Mouse (Mus musculus): ENCODE results near the gene Stk39. TPM values are rescaled to one million over a fixed set of nuclear protein-coding genes. Genes with fewer than 3 reads are reported as not detected.

Stk39 gene
- polyA plus RNA-seq, 1 experiment from 2014 or later = 16.9 TPM

DNA sequence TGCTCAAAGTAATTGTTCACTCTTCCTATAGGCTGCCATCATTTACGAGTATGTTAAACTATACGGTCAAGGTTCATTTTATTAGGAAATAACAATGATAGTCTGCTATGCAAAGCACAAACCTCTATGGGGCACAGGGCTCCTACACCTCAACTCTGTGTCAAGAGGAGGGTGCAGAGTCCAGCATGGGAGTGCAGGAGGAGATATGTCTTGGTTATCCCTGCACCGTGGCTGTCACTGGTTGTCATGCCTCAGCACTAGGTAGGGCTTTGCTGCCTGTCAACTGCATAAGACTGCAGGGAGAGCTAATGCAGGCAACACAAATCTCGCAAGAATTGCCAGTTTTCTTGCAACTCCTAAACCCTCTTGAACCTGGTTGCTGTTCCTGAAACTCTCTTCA lies 108.9 kb downstream of the Stk39 start:
- Histone ChIP-seq H3K27ac (no peak overlapping the region), H3K4me2 (no peak overlapping the region), H3K4me3 (no peak overlapping the region), H3K27me3 (no peaks in the 10 kb centered on the region), H3K4me1 (0 out of 2 replicates have a peak, but pooled peaks cover 5% of the 10 kb centered on the region), H3K9ac (no peak overlapping the region), H3K36me3 (peaks cover 5% of the 10 kb centered on the region; the same call in 1 of the 2 replicates), H3K9me3 (no peaks in the 10 kb centered on the region)
- no peak for ATAC-seq (ENCODE audit: insufficient number of reproducible peaks, insufficient read depth, low FRiP score, low TSS enrichment, low read depth)
- WGBS = 81% methylated on average over 4 of the region's 4 CpGs

- no peak overlapping the region for H3K9ac ChIP-seq
- no peak for ATAC-seq (ENCODE audit: insufficient number of reproducible peaks, insufficient read depth, low FRiP score, low TSS enrichment, low read depth)
- no peak overlapping the region for H3K4me2 ChIP-seq
- no peaks in the 10 kb centered on the region for H3K27me3 ChIP-seq
- no peak overlapping the region for H3K4me3 ChIP-seq
- H3K27ac ChIP-seq = no peak overlapping the region
- 46% methylated on average over 5 of the region's 5 CpGs for WGBS
- H3K4me1 ChIP-seq = 0 out of 2 replicates have a peak, but pooled peaks cover 5% of the 10 kb centered on the region
- H3K36me3 ChIP-seq = peaks cover 10% of the 10 kb centered on the region; the same call in 1 of the 2 replicates
- H3K9me3 ChIP-seq = no peaks in the 10 kb centered on the region
These were observed 110.4 kb downstream of the Stk39 start for GRCm38 (mm10) chr2:68361701-68362100.

GRCm38 (mm10) chr2:68350621-68351020 lies 121.4 kb downstream of the Stk39 start:
- Histone ChIP-seq H3K9me3 (no peaks in the 10 kb centered on the region), H3K27ac (no peak overlapping the region), H3K9ac (no peak overlapping the region), H3K4me3 (no peak overlapping the region), H3K4me2 (no peak overlapping the region), H3K4me1 (0 out of 2 replicates have a peak, but pooled peaks cover 2% of the 10 kb centered on the region), H3K36me3 (no peaks in the 10 kb centered on the region), H3K27me3 (no peaks in the 10 kb centered on the region; the same call in 1 of the 2 replicates)
- 9% methylated on average over 6 of the region's 6 CpGs for WGBS
- ATAC-seq (ENCODE audit: insufficient number of reproducible peaks, insufficient read depth, low FRiP score, low TSS enrichment, low read depth) = no peak

DNA sequence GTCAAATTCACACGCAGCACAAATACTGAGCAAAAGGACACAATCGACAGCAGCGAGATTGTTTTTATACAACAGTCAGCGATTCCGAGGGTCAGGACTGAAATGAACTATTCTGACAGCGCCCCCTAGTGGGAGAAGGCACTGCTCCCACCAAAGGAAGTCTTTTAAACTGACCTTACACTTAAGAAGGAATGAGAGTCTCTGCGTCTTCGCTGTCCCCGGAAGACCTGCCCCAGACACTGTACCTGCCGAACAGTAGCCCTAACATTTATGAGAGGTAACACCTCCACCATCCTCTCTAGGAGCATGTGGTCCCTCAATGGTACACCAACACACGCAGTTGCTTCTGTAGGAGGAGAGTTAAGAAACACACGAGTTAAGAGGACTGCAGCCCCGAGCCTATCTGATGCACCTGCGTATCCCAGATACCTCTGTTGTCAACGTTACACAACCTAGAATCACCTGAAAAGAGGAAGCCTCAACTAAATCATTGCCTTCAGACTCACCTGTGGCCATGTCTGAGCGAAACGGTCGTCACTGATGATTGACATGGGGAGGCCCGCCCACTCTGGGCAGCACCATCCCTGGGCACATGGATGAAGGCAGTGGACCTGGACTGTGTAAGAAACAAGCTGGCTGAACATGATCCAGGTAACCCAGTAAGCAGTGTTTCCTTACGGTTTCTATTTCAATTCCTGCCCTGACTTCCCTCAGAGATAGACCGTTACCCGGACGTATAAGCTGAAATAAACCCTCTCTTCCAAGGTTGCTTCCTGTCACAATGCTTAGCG lies 122.3 kb downstream of the Stk39 start:
- H3K27ac ChIP-seq = no peak overlapping the region
- WGBS = 52% methylated on average over 24 of the region's 24 CpGs
- no peaks in the 10 kb centered on the region for H3K9me3 ChIP-seq
- peak overlapping the region; percentile 40 for H3K4me2 ChIP-seq
- 0 out of 2 replicates have a peak, but pooled peaks cover 2% of the 10 kb centered on the region for H3K4me1 ChIP-seq
- ATAC-seq (ENCODE audit: insufficient number of reproducible peaks, insufficient read depth, low FRiP score, low TSS enrichment, low read depth) = peak; percentile 18; the same call in 1 of the 2 replicates
- no peaks in the 10 kb centered on the region; the same call in 1 of the 2 replicates for H3K27me3 ChIP-seq
- no peak overlapping the region for H3K9ac ChIP-seq
- no peak overlapping the region for H3K4me3 ChIP-seq
- no peaks in the 10 kb centered on the region for H3K36me3 ChIP-seq

GRCm38 (mm10) chr2:68348966-68349365 lies 123.1 kb downstream of the Stk39 start:
- no peaks in the 10 kb centered on the region; the same call in 1 of the 2 replicates for H3K27me3 ChIP-seq
- no peaks in the 10 kb centered on the region for H3K36me3 ChIP-seq
- no peak overlapping the region for H3K4me2 ChIP-seq
- no peak overlapping the region for H3K27ac ChIP-seq
- H3K4me3 ChIP-seq = no peak overlapping the region
- H3K9me3 ChIP-seq = no peaks in the 10 kb centered on the region
- no peak for ATAC-seq (ENCODE audit: insufficient number of reproducible peaks, insufficient read depth, low FRiP score, low TSS enrichment, low read depth)
- 0 out of 2 replicates have a peak, but pooled peaks cover 2% of the 10 kb centered on the region for H3K4me1 ChIP-seq
- 81% methylated on average over 12 of the region's 12 CpGs for WGBS
- no peak overlapping the region for H3K9ac ChIP-seq

- no peak overlapping the region for H3K4me2 ChIP-seq
- H3K4me3 ChIP-seq = no peak overlapping the region
- 0 out of 2 replicates have a peak, but pooled peaks cover 2% of the 10 kb centered on the region for H3K4me1 ChIP-seq
- H3K36me3 ChIP-seq = no peaks in the 10 kb centered on the region
- no peak overlapping the region for H3K27ac ChIP-seq
- no peaks in the 10 kb centered on the region; the same call in 1 of the 2 replicates for H3K27me3 ChIP-seq
- no peak for ATAC-seq (ENCODE audit: insufficient number of reproducible peaks, insufficient read depth, low FRiP score, low TSS enrichment, low read depth)
- 58% methylated on average over 8 of the region's 8 CpGs for WGBS
- no peak overlapping the region for H3K9ac ChIP-seq
- H3K9me3 ChIP-seq = no peaks in the 10 kb centered on the region
These were observed 125.3 kb downstream of the Stk39 start for GRCm38 (mm10) chr2:68346606-68347237.

DNA sequence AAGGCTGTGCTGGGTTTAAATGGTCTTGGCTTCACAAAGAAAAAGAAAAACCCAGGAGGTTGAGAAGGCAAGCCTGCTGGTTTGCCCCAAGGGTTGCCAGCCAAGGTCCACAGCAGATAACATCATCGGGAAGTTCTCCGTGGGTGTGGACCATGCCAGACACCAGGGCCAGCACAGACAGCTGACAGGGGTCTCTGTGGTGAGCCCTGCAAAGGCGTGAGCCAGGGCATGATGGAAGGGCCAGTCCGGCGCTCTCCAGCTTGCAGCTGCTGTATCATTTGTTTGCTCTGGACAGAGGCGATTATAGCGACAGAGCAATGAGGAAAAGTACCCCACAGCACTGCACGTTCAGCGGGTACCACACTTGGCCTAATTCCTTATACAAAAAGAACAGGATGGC lies 126.8 kb downstream of the Stk39 start:
- Histone ChIP-seq H3K4me1 (0 out of 2 replicates have a peak, but pooled peaks cover 2% of the 10 kb centered on the region), H3K36me3 (no peaks in the 10 kb centered on the region), H3K4me2 (no peak overlapping the region), H3K27ac (no peak overlapping the region), H3K4me3 (no peak overlapping the region), H3K9ac (no peak overlapping the region), H3K27me3 (no peaks in the 10 kb centered on the region; the same call in 1 of the 2 replicates), H3K9me3 (no peaks in the 10 kb centered on the region)
- WGBS = 84% methylated on average over 9 of the region's 9 CpGs
- no peak for ATAC-seq (ENCODE audit: insufficient number of reproducible peaks, insufficient read depth, low FRiP score, low TSS enrichment, low read depth)

DNA sequence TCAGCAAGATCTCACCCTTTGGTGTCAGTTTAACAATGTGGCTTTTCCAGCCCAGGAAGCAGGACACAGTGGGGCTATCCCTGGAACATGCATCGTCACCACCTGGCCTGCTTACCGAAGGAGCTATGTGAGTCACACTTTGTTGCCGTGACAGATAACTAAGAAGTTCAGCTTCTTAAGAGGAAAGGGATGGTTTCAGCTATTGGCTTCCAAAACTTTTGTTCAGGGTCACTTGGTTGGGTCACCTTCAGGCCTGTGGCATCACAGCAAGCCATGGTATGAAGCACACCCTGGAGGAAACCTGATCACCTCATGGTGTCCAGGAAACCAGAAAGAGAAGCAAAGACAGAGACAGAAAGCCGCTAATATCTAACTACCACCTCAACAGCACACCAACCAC lies 128.3 kb downstream of the Stk39 start:
- H3K36me3 ChIP-seq = no peaks in the 10 kb centered on the region
- WGBS = 97% methylated on average over 4 of the region's 4 CpGs
- ATAC-seq (ENCODE audit: insufficient number of reproducible peaks, insufficient read depth, low FRiP score, low TSS enrichment, low read depth) = no peak
- no peaks in the 10 kb centered on the region for H3K9me3 ChIP-seq
- H3K9ac ChIP-seq = no peak overlapping the region
- H3K4me3 ChIP-seq = no peak overlapping the region
- H3K27me3 ChIP-seq = no peaks in the 10 kb centered on the region; the same call in 1 of the 2 replicates
- no peaks in the 10 kb centered on the region for H3K4me1 ChIP-seq
- no peak overlapping the region for H3K4me2 ChIP-seq
- no peak overlapping the region for H3K27ac ChIP-seq

- ATAC-seq (ENCODE audit: insufficient number of reproducible peaks, insufficient read depth, low FRiP score, low TSS enrichment, low read depth) = no peak
- no peak overlapping the region for H3K9ac ChIP-seq
- no peak overlapping the region for H3K4me3 ChIP-seq
- H3K36me3 ChIP-seq = no peaks in the 10 kb centered on the region
- no peaks in the 10 kb centered on the region; the same call in 1 of the 2 replicates for H3K27me3 ChIP-seq
- no peak overlapping the region for H3K27ac ChIP-seq
- no peaks in the 10 kb centered on the region for H3K9me3 ChIP-seq
- H3K4me2 ChIP-seq = no peak overlapping the region
- no peaks in the 10 kb centered on the region for H3K4me1 ChIP-seq
- 91% methylated on average over 7 of the region's 7 CpGs for WGBS
These were observed 129.9 kb downstream of the Stk39 start for GRCm38 (mm10) chr2:68342122-68342646.

- Histone ChIP-seq H3K9ac (no peak overlapping the region), H3K4me1 (no peaks in the 10 kb centered on the region), H3K9me3 (no peaks in the 10 kb centered on the region), H3K27ac (no peak overlapping the region), H3K4me3 (no peak overlapping the region), H3K4me2 (no peak overlapping the region), H3K27me3 (no peaks in the 10 kb centered on the region), H3K36me3 (no peaks in the 10 kb centered on the region)
- ATAC-seq (ENCODE audit: insufficient number of reproducible peaks, insufficient read depth, low FRiP score, low TSS enrichment, low read depth) = no peak
- 95% methylated on average over 6 of the region's 6 CpGs for WGBS
These were observed 135.2 kb downstream of the Stk39 start for GRCm38 (mm10) chr2:68336913-68337312.

DNA sequence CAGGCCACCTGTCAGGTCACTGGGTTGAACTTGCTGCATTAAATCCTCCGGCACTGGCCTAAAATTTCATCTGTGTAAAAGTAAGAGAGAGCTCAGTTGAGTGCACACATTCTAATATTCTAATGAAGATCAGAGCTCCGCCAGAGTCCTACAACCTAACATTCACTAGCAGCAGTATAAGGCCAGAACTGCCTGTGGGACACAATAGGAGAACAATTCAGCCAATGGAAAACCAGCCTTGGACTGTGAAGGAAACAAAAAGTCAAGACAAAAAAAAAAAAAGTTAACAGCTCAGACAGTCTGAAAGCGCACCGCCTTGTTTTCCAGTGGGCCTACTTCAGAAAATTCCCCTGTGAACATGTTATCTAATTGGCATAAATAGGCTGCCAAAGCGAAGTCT lies 137.1 kb downstream of the Stk39 start:
- Histone ChIP-seq H3K9ac (no peak overlapping the region), H3K4me2 (no peak overlapping the region), H3K9me3 (no peaks in the 10 kb centered on the region), H3K27ac (no peak overlapping the region), H3K4me1 (no peaks in the 10 kb centered on the region), H3K27me3 (no peaks in the 10 kb centered on the region), H3K36me3 (no peaks in the 10 kb centered on the region), H3K4me3 (no peak overlapping the region)
- no peak for ATAC-seq (ENCODE audit: insufficient number of reproducible peaks, insufficient read depth, low FRiP score, low TSS enrichment, low read depth)
- WGBS = 82% methylated on average over 5 of the region's 5 CpGs

All from embryonic facial prominence, embryonic 13.5 days (tissue).